Mouse (Mus musculus) erythroblast, embryonic 14.5 days (primary cell): ENCODE measurements around the gene Rln3.

Source experiments
- GATA1 ChIP-seq: IDR thresholded peaks from 2 replicates; pipeline ENCODE4 v1.6.1; 2012; ENCODE audit warnings: low read length, inconsistent platforms, mixed read lengths
- TAL1 ChIP-seq: IDR thresholded peaks from 3 replicates; pipeline ENCODE4 v1.6.1; 2012; ENCODE audit warnings: low read length, inconsistent platforms, mixed read lengths

GRCm38 (mm10) chr8:84044103-84044502 lies 697 bp downstream of the Rln3 start:
- TF ChIP-seq GATA1: no peak
- no peak for TF ChIP-seq TAL1
